Mouse (Mus musculus) myocyte (in vitro differentiated cells): ENCODE data around the gene Kcnj4.

ENCODE experiments used
- CEBPB ChIP-seq: IDR thresholded peaks from 2 replicates; pipeline ENCODE4 v1.6.1; 2011; ENCODE audit warnings: mild to moderate bottlenecking, moderate library complexity; ENCODE audit not compliant: poor library complexity, insufficient read depth, severe bottlenecking
- MAX ChIP-seq: IDR thresholded peaks from one replicate; pipeline ENCODE4 v1.6.1; 2011; ENCODE audit warnings: low read depth, mild to moderate bottlenecking, control low read depth
- POLR2A ChIP-seq: IDR thresholded peaks from one replicate; pipeline ENCODE4 v1.6.1; 2011; ENCODE audit warnings: low read depth, mild to moderate bottlenecking, control low read depth, moderate library complexity; ENCODE audit not compliant: insufficient read length
- USF1 ChIP-seq: IDR thresholded peaks from one replicate; pipeline ENCODE4 v1.6.1; 2011; ENCODE audit warnings: low read depth, mild to moderate bottlenecking, control low read depth, moderate library complexity

DNA sequence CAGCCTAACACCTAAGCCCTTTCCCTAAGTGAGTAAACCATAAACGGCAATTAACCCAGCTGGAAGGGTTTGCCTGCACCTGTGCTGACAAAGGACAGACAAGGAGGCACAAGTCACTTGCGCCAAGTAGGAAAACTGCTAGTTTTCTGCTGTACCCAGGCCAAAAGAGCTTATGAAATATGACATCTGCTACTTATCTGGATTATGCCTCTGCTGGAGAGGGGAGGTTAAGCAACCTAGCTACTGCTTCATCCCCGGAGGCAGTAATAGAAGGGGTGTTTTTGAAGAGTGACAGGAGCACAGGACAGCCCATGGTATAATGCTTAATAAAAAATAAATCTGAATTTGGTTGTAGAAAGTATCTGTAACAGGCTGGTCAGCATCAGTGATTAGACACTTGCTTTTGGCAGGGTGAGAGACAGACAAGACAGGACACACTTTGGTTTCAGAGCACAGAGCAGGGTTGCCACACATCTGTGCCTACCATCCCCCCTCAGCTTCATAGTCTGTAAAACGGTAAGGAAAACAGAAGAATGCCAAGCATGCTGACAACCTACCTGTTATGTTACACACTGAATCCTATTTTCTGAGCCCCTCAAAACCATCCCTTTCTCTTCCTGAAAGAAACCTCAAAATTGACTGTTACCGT is 23.1 kb upstream of the Kcnj4 start:
- TF ChIP-seq POLR2A (no peak), USF1 (no peak), MAX (no peak), CEBPB (no peak)
